26 mouse cellular contexts compared by ENCODE assay signal in the genomic region with DNA sequence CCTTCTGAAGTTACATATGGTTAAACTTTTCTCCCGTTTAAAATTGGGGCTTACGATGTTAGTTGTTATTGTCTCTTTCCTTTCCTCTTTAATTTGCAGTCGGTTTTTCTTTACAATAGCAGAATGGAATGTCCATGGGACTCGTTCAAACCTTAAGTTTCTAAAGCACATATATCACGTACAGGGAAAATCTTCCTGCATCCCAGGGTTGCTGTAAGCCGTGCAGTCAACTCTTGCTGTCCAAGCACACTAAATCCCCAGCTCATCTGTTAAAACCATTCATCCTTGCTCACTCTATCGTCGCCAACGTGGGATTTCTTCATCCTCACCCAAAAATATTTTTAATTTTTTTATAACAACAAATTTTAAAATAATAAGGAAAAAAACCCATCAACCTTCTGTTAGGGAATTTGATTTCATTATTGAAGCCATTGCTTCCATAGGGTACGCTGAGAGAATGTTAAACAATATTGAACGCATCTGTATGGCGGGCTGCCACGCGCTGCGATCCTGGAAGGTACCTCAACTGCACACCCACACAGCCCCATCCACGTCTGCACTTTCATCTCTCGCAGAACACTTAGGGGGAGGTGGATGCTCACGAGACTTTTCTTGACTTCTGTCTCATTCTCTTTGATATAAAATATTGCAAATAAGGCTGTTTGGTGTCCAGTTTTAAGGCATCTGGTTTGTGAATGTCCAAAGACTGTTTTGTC. TPM values are rescaled to one million over a fixed set of nuclear protein-coding genes. Genes with fewer than 3 reads are reported as not detected.
DNase-seq lines count a peak whose midpoint lies in the region; ATAC-seq and TF ChIP-seq lines count a peak whose summit lies in the region.
"Had no signal": no experiment of that assay in that cellular context is flagged by ENCODE, and none has a peak within 500 bp of the region (broad histone marks: within the 10 kb centered on the region; RNA-seq: fewer than 3 reads in every experiment).

No protein-coding gene starts in this region.

- H3K9ac ChIP-seq in heart, postnatal 0 days (replicated peaks; ENCODE audit: low read depth, low read length), result no peak overlapping the region
- H3K9ac ChIP-seq in lung, postnatal 0 days (replicated peaks; ENCODE audit: low read depth), result no peak overlapping the region
- H3K9ac ChIP-seq: forebrain, embryonic 13.5 days had no signal

- peak; percentile 38 for DNase-seq in gastrocnemius, postnatal 10 days
- no peak for DNase-seq in gastrocnemius, postnatal 36 days
- DNase-seq in heart, postnatal 0 days (ENCODE audit: low spot score), result no peak
- no peak for DNase-seq in heart, postnatal 10 days
- DNase-seq in lung, postnatal 0 days (ENCODE audit: low spot score), result peak; percentile 8
- no peak for DNase-seq in lung, postnatal 4 days
- no peak for DNase-seq in cerebellum, adult 8-10 months
- no peak for DNase-seq in midbrain, embryonic 10.5 days (ENCODE audit: low spot score)
- DNase-seq: adrenal gland, postnatal 10 days; cerebellum, adult 18-20 months; cerebellum, postnatal 36 days; lung, postnatal 10 days; right cerebral cortex, postnatal 14 days; spleen, adult 18-20 months; thymus, adult 18-20 months had no signal

- H3K27ac ChIP-seq in heart, postnatal 0 days (ENCODE audit: low read depth), result no peak overlapping the region
- no peak overlapping the region for H3K27ac ChIP-seq in lung, postnatal 0 days (ENCODE audit: low read length)
- no peak overlapping the region for H3K27ac ChIP-seq in midbrain, embryonic 10.5 days (replicated peaks)
- H3K27ac ChIP-seq: forebrain, embryonic 13.5 days; hindbrain, embryonic 10.5 days; hindbrain, postnatal 0 days had no signal

- TF ChIP-seq CTCF in heart, postnatal 0 days (IDR thresholded peaks at IDR 0.05; ENCODE audit: low read depth), result no peak
- no peak for TF ChIP-seq CTCF in lung, postnatal 0 days (IDR thresholded peaks at IDR 0.05)

- H3K27me3 ChIP-seq in heart, postnatal 0 days (ENCODE audit: control insufficient read depth, insufficient read depth, low read length), result no peaks in the 10 kb centered on the region
- H3K27me3 ChIP-seq in lung, postnatal 0 days (replicated peaks; ENCODE audit: insufficient read depth, low read length), result no peaks in the 10 kb centered on the region
- no peaks in the 10 kb centered on the region for H3K27me3 ChIP-seq in midbrain, embryonic 10.5 days (ENCODE audit: low read depth, poor library complexity, severe bottlenecking)
- H3K27me3 ChIP-seq: forebrain, embryonic 13.5 days; megakaryocyte, embryonic 14.5 days had no signal

- H3K4me1 ChIP-seq in heart, postnatal 0 days (ENCODE audit: control insufficient read depth, insufficient read depth), result no peaks in the 10 kb centered on the region
- H3K4me1 ChIP-seq in lung, postnatal 0 days (ENCODE audit: insufficient read depth, low read depth, low read length), result no peaks in the 10 kb centered on the region
- H3K4me1 ChIP-seq in midbrain, embryonic 10.5 days, result peaks cover 6% of the 10 kb centered on the region
- H3K4me1 ChIP-seq: megakaryocyte, embryonic 14.5 days had no signal

- intact Hi-C loops in gastrocnemius, postnatal 36 days (cut with DNase I), result no loop called here
- intact Hi-C loops in heart, postnatal 10 days (cut with DNase I), result no loop called here

- H3K36me3 ChIP-seq in heart, postnatal 0 days (replicated peaks; ENCODE audit: control insufficient read depth, insufficient read depth, low read length), result no peaks in the 10 kb centered on the region
- no peaks in the 10 kb centered on the region for H3K36me3 ChIP-seq in lung, postnatal 0 days (ENCODE audit: insufficient read depth, low read length)
- no peaks in the 10 kb centered on the region for H3K36me3 ChIP-seq in midbrain, embryonic 10.5 days
- H3K36me3 ChIP-seq: G1E; hindbrain, embryonic 10.5 days had no signal

- H3K4me3 ChIP-seq in heart, postnatal 0 days (ENCODE audit: low read depth, low read length), result no peak overlapping the region
- H3K4me3 ChIP-seq in lung, postnatal 0 days (ENCODE audit: low read depth, low read length), result no peak overlapping the region
- no peak overlapping the region for H3K4me3 ChIP-seq in midbrain, embryonic 10.5 days
- H3K4me3 ChIP-seq: erythroblast, embryonic 14.5 days; forebrain, embryonic 13.5 days; hindbrain, embryonic 10.5 days; megakaryocyte, embryonic 14.5 days had no signal

- peak overlapping the region; percentile 33; the same call in 1 of the 2 replicates for H3K4me2 ChIP-seq in heart, postnatal 0 days (ENCODE audit: low read depth, low read length)
- no peak overlapping the region for H3K4me2 ChIP-seq in lung, postnatal 0 days (replicated peaks; ENCODE audit: low read depth, low read length)
- H3K4me2 ChIP-seq: forebrain, embryonic 13.5 days; liver, embryonic 11.5 days had no signal

- TF ChIP-seq EP300 in heart, postnatal 0 days (IDR thresholded peaks at IDR 0.05; ENCODE audit: low read depth), result no peak
- TF ChIP-seq EP300 in lung, postnatal 0 days (IDR thresholded peaks at IDR 0.05), result no peak

- 71% methylated on average over 18 of the region's 18 CpGs for WGBS in heart, postnatal 0 days
- WGBS in lung, postnatal 0 days, result 46% methylated on average over 18 of the region's 18 CpGs
- 81% methylated on average over 18 of the region's 18 CpGs for WGBS in midbrain, embryonic 10.5 days

- H3K9me3 ChIP-seq in heart, postnatal 0 days (replicated peaks; ENCODE audit: control insufficient read depth, low read length), result no peaks in the 10 kb centered on the region
- H3K9me3 ChIP-seq in lung, postnatal 0 days (ENCODE audit: low read length), result no peaks in the 10 kb centered on the region
- no peaks in the 10 kb centered on the region for H3K9me3 ChIP-seq in midbrain, embryonic 10.5 days (replicated peaks)
- H3K9me3 ChIP-seq: forebrain, embryonic 13.5 days; hindbrain, embryonic 10.5 days; megakaryocyte, embryonic 14.5 days had no signal

- no peak for ATAC-seq in heart, postnatal 0 days (ENCODE audit: insufficient read depth, low read depth)
- no peak for ATAC-seq in lung, postnatal 0 days
- ATAC-seq: activated CD4-positive, CD25-positive, alpha-beta regulatory T cell, adult 4 months; forebrain, embryonic 13.5 days; hindbrain, postnatal 0 days; intestine, postnatal 0 days; midbrain, embryonic 16.5 days had no signal

RNA-seq across cellular contexts. Expression of gene Mpdz, which starts 41.4 kb away (rescaled TPM):
- 10 to 100 TPM; 54.5 to 66.2 TPM for total RNA-seq in gastrocnemius, postnatal 10 days (2021)
- total RNA-seq in gastrocnemius, postnatal 36 days (2021), result 10 to 100 TPM; 44.1 to 47.1 TPM
- 38.4 and 53.0 TPM in 2 replicates for total RNA-seq in heart, postnatal 0 days (2014; rRNA removed; ENCODE audit: low replicate concordance)
- 8.3 and 9.2 TPM in 2 replicates for polyA plus RNA-seq in heart, postnatal 0 days (2015; fragmentation: Nextera tagmentation; extraction: Ambion mirVana)
- total RNA-seq in heart, postnatal 10 days (2021), result 10 to 100 TPM; 40.4 to 46.7 TPM
- 7.4 and 10.8 TPM in 2 replicates for polyA plus RNA-seq in lung, postnatal 0 days (2015; fragmentation: Nextera tagmentation; extraction: Ambion mirVana)
- polyA plus RNA-seq in midbrain, embryonic 10.5 days (2016; fragmentation: Nextera tagmentation; extraction: Ambion mirVana), result 41.2 and 47.2 TPM in 2 replicates
- total RNA-seq: neutrophil, adult 5-6 weeks had no signal
- polyA plus RNA-seq: erythroblast, embryonic 14.5 days; G1E had no signal

Comparison
In these comparisons a context has a peak if more than half of its experiments do, and no peak if none do; other contexts are left out.
1. DNase-seq: peak in gastrocnemius, postnatal 10 days (single experiment) and lung, postnatal 0 days (single experiment); none in gastrocnemius, postnatal 36 days (0 of 2), heart, postnatal 0 days (single experiment), heart, postnatal 10 days (0 of 2), lung, postnatal 4 days (0 of 2), cerebellum, adult 8-10 months (single experiment) and midbrain, embryonic 10.5 days (single experiment).